Comparison of ENCODE assay signal across 14 mouse cellular contexts in the genomic region with DNA sequence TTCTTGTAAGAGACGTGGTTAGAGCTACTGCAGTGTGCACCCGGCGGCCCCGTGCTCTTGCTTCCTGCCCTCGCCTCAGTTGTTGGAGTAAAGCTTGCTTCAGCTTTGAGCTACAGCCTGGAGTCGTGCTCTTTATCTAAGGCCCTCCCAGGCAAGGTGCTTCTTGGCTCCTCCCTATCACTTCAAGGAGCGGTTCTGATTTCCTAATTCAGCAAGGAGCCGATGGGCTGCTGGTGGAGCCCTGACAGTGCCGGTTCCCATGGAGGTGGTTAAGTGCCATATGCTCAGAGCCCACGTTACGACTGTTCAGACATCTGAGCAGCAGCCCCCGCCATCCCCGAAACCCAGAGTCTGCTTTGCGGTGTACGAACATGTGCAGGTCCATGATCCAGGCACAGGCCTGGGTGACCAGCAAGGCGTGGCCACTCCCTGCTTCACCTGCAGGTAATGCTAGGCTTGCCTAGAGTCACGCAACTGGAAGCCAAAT. TPM values are rescaled to one million over a fixed set of nuclear protein-coding genes. Genes with fewer than 3 reads are reported as not detected.
DNase-seq lines count a peak whose midpoint lies in the region; ATAC-seq and TF ChIP-seq lines count a peak whose summit lies in the region.
"Had no signal": no experiment of that assay in that cellular context is flagged by ENCODE, and none has a peak within 500 bp of the region (broad histone marks: within the 10 kb centered on the region; RNA-seq: fewer than 3 reads in every experiment).

No protein-coding gene starts in this region.

- WGBS in lung, embryonic 14.5 days = 73% methylated on average over 17 of the region's 17 CpGs

- intact Hi-C loops in left cerebral cortex, postnatal 4 days (cut with DNase I) = no loop called here

- H3K4me1 ChIP-seq in lung, embryonic 14.5 days (ENCODE audit: insufficient read depth) = no peaks in the 10 kb centered on the region
- H3K4me1 ChIP-seq: embryonic facial prominence, embryonic 15.5 days; megakaryocyte, embryonic 14.5 days had no signal

- H3K9ac ChIP-seq in lung, embryonic 14.5 days = no peak overlapping the region
- H3K9ac ChIP-seq: embryonic facial prominence, embryonic 15.5 days had no signal

- H3K9me3 ChIP-seq in lung, embryonic 14.5 days (ENCODE audit: low read depth, low read length) = no peaks in the 10 kb centered on the region
- H3K9me3 ChIP-seq: embryonic facial prominence, embryonic 15.5 days; heart, embryonic 10.5 days; megakaryocyte, embryonic 14.5 days had no signal

- DNase-seq in left cerebral cortex, adult 11 months (ENCODE audit: low spot score) = peak; percentile 77
- no peak for DNase-seq in left cerebral cortex, postnatal 4 days
- peak; percentile 73 to 75 for DNase-seq in layer of hippocampus, postnatal 14 days (ENCODE audit: low spot score in 2 of 2)
- DNase-seq in lung, embryonic 14.5 days = peak; percentile 23
- DNase-seq in right cerebral cortex, postnatal 25 days = peak; percentile 81
- no peak for DNase-seq in spleen, adult 12 weeks (ENCODE audit: low spot score)
- DNase-seq in adrenal gland, adult (ENCODE audit: inconsistent age in 2 of 2, low spot score in 1 of 2) = no peak
- DNase-seq in kidney, adult 11 months = no peak
- DNase-seq: cerebellum, adult 9-10 months; thymus, postnatal 14 days had no signal

- 0 out of 2 replicates have a peak, but pooled peaks have one; percentile 23 for ATAC-seq in lung, embryonic 14.5 days (ENCODE audit: insufficient read depth)

- no peaks in the 10 kb centered on the region for H3K27me3 ChIP-seq in lung, embryonic 14.5 days (ENCODE audit: insufficient read depth, low read length)
- H3K27me3 ChIP-seq: embryonic facial prominence, embryonic 15.5 days; megakaryocyte, embryonic 14.5 days had no signal

- H3K4me3 ChIP-seq in lung, embryonic 14.5 days (ENCODE audit: low read depth, low read length) = no peak overlapping the region
- H3K4me3 ChIP-seq: embryonic facial prominence, embryonic 15.5 days; heart, embryonic 10.5 days; megakaryocyte, embryonic 14.5 days had no signal

- H3K27ac ChIP-seq in lung, embryonic 14.5 days (ENCODE audit: low read depth) = peak overlapping the region; percentile 30; the same call in 1 of the 2 replicates
- H3K27ac ChIP-seq: embryonic facial prominence, embryonic 15.5 days; heart, embryonic 10.5 days; kidney, postnatal 0 days had no signal

- peaks cover 56% of the 10 kb centered on the region for H3K36me3 ChIP-seq in lung, embryonic 14.5 days (ENCODE audit: insufficient read depth)

- no peak overlapping the region for H3K4me2 ChIP-seq in lung, embryonic 14.5 days
- H3K4me2 ChIP-seq: embryonic facial prominence, embryonic 15.5 days had no signal

- no peak for TF ChIP-seq CTCF in lung, embryonic 14.5 days (IDR thresholded peaks at IDR 0.05; ENCODE audit: low read depth)

RNA-seq across cellular contexts. Expression of gene Poc1a, which starts 9.8 kb away (rescaled TPM):
- total RNA-seq in left cerebral cortex, postnatal 4 days (2021) = 10 to 100 TPM; 11.0 to 11.9 TPM
- total RNA-seq in layer of hippocampus, postnatal 14 days (2021) = 10 to 100 TPM in 1 of 2 experiments, 1 to 10 TPM in 1; 8.5 to 12.0 TPM
- 27.1 and 29.5 TPM in 2 replicates for polyA plus RNA-seq in lung, embryonic 14.5 days (2014; fragmentation: Nextera tagmentation; extraction: Ambion mirVana)

RNA-seq across cellular contexts. Expression of gene Alas1, which starts 42.2 kb away (rescaled TPM):
- total RNA-seq in left cerebral cortex, postnatal 4 days (2021) = 10 to 100 TPM; 97.5 to 99.8 TPM
- 100 to 1,000 TPM; 153 to 174 TPM for total RNA-seq in layer of hippocampus, postnatal 14 days (2021)
- polyA plus RNA-seq in lung, embryonic 14.5 days (2014; fragmentation: Nextera tagmentation; extraction: Ambion mirVana) = 104 and 110 TPM in 2 replicates

Comparison
In these comparisons a context has a peak if more than half of its experiments do, and no peak if none do; other contexts are left out.
1. DNase-seq: peak in left cerebral cortex, adult 11 months (single experiment), layer of hippocampus, postnatal 14 days (2 of 2), lung, embryonic 14.5 days (single experiment) and right cerebral cortex, postnatal 25 days (single experiment); none in left cerebral cortex, postnatal 4 days (single experiment), spleen, adult 12 weeks (single experiment), adrenal gland, adult (0 of 2) and kidney, adult 11 months (single experiment).